Mouse (Mus musculus) cerebellum, adult 2 months (tissue): ENCODE results near the gene Unc5b. TPM values are rescaled to one million over a fixed set of nuclear protein-coding genes. Genes with fewer than 3 reads are reported as not detected.
A peak's percentile ranks its signal among the peaks of the same experiment; 100 is the strongest.

Source experiments
- DNase-seq, 2 experiments: peaks; one replicate each; pipeline ENCODE4 v3.0.0; 2021
- H3K27ac ChIP-seq: fragments of 200-500 bp; 2 replicates; pipeline ENCODE4 v1.5.1; 2012; ENCODE audit warnings: low read length, control low read depth, inconsistent platforms; ENCODE audit not compliant: insufficient read depth
- H3K27me3 ChIP-seq: fragments of 200-500 bp; 2 replicates; pipeline ENCODE4 v1.6.1; 2012; ENCODE audit warnings: inconsistent platforms, mild to moderate bottlenecking, low read length, moderate library complexity; ENCODE audit not compliant: control insufficient read depth, insufficient read depth
- H3K4me1 ChIP-seq: fragments of 200-500 bp; 2 replicates; pipeline ENCODE4 v1.6.1; 2011; ENCODE audit warnings: low read length; ENCODE audit not compliant: control insufficient read depth, insufficient read depth
- H3K4me3 ChIP-seq: fragments of 200-500 bp; replicated peaks from 2 replicates; pipeline ENCODE3; 2011; ENCODE audit warnings: mild to moderate bottlenecking, low read depth, low read length, control low read depth; ENCODE audit not compliant: insufficient read depth
- CTCF ChIP-seq: fragments of 200-500 bp; IDR thresholded peaks from 2 replicates; pipeline ENCODE4 v1.5.1; 2011; ENCODE audit warnings: low read depth, mild to moderate bottlenecking, control low read depth, low read length, moderate library complexity, borderline replicate concordance; ENCODE audit not compliant: insufficient read depth
- POLR2A ChIP-seq: fragments of 200-500 bp; IDR thresholded peaks from 2 replicates; pipeline ENCODE4 v1.6.1; 2011; ENCODE audit warnings: low read length, control low read depth, borderline replicate concordance; ENCODE audit not compliant: insufficient read depth
- WGBS: fragments of 180-500 bp; shearing (Covaris S2); methylation state at CpG from one replicate; pipeline ENCODE4 v1.1.7; 2018; 5-methylcytosine and 5-hydroxymethylcytosine counted together
- polyA plus RNA-seq: library from polyadenylated mRNA; depleted of rRNA; stranded (reverse); fragments of >200 nt; gene quantifications from 2 replicates; pipeline ENCODE4 v1.2.3, GENCODE M21; 2012

Unc5b gene
- polyA plus RNA-seq, 1 experiment = 44.8 TPM

GRCm38 (mm10) chr10:60794792-60795191, 36.6 kb downstream of the Unc5b start:
- H3K27ac ChIP-seq = no peak overlapping the region

DNA sequence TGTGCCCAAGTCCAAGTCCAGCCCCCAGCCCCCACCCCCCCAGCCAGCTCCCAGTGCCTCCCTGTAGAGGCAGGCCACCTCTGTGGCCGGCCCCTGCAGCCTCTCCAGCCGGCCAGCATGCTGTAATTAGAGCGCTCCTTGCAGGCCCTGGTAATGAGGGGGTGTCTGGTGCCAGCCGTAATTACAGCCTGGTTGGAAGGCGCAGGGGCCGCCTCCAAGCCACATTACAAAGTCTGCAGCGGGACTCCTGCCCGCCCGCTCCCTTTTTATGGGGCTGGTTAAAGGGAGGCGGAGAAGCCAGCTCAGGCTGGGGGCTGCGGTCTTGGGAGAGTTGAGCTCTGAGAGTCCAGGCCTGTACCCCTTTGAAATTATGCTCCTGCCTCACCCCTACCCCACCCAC, 37.0 kb downstream of the Unc5b start:
- Histone ChIP-seq H3K4me1 (peaks cover 70% of the 10 kb centered on the region), H3K27me3 (no peaks in the 10 kb centered on the region), H3K4me3 (no peak overlapping the region), H3K27ac (no peak overlapping the region)
- no peak for DNase-seq
- WGBS = 39% methylated on average over 11 of the region's 11 CpGs
- TF ChIP-seq POLR2A = no peak
- TF ChIP-seq CTCF = no peak

More at GRCm38 (mm10) chr10:60794792-60795191, 36.6 kb downstream of the Unc5b start:
- no peak overlapping the region for H3K4me3 ChIP-seq
- DNase-seq = no peak
- 59% methylated on average over 8 of the region's 8 CpGs for WGBS
- TF ChIP-seq CTCF (no peak), POLR2A (no peak)
- no peaks in the 10 kb centered on the region for H3K27me3 ChIP-seq
- H3K4me1 ChIP-seq = peaks cover 74% of the 10 kb centered on the region

DNA sequence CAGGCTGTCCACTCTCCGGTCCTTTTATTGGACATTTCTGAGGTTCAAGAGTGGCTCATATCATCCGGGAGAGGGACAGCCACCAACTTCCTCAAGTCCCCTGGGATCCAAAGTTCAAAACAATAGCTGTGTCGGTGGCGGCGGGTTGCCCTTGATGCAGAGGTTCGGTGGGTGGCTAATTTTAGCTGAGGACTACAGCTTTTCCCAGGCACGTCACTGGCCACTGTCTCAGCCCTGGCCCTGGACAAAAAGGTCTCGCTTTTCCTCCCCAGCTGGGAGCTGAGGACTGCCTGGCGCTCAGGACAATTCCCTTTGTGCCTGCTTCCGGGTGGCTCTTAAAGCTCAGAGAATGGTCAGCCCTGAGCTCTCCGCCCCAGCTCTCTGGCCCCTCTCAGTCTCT, 38.5 kb downstream of the Unc5b start:
- Histone ChIP-seq H3K27me3 (no peaks in the 10 kb centered on the region), H3K4me3 (no peak overlapping the region), H3K27ac (no peak overlapping the region), H3K4me1 (peaks cover 68% of the 10 kb centered on the region)
- no peak for DNase-seq
- 37% methylated on average over 11 of the region's 11 CpGs for WGBS
- TF ChIP-seq POLR2A (no peak), CTCF (no peak)

DNA sequence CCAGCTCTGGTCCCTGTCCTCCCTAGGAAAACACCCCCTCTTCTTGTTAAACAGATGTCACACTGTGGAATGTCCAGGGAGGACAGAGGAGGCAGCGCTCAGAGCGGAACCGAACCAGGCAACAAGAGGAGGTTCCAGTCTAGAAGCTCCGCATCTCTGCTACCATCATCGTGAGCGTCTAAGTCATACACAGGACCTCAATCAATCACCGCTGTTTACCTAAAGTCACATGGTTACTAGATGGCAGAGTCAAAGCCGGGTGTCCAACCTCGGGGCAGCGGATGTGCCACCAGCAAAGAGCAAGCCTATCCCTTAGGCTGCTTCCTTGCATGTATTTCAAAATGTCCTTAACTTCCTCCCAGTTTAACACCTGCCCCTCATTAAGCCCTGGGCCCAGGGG, 39.0 kb downstream of the Unc5b start:
- TF ChIP-seq POLR2A (no peak), CTCF (no peak)
- 53% methylated on average over 10 of the region's 10 CpGs for WGBS
- H3K27me3 ChIP-seq = no peaks in the 10 kb centered on the region
- no peak overlapping the region for H3K4me3 ChIP-seq
- no peak overlapping the region for H3K27ac ChIP-seq
- H3K4me1 ChIP-seq = peaks cover 70% of the 10 kb centered on the region
- no peak for DNase-seq

DNA sequence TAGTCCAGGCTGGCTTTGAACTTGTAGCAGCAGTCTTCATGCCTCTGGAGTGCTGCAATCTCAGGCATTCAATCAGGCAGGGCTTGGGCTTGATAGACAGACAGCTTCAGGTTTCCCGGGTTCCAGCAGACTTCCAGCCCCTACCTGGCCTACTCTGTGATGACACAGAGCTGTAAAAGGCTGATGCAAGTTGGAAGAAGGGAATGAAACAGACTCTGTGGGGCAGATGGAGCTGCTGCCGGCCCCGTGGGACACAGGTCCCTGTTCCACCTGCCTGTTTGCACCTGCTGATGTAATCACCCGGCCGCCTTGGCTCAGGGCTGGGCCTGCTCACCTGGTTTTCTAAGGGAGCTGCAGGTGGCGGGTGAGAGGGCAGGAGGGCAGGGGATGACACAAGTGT, 40.5 kb downstream of the Unc5b start:
- 33% methylated on average over 6 of the region's 6 CpGs for WGBS

GRCm38 (mm10) chr10:60787303-60788074, 43.9 kb downstream of the Unc5b start:
- TF ChIP-seq CTCF = no peak
- TF ChIP-seq POLR2A = no peak
- peaks cover 66% of the 10 kb centered on the region for H3K4me1 ChIP-seq
- H3K27me3 ChIP-seq = no peaks in the 10 kb centered on the region
- H3K27ac ChIP-seq = peak overlapping the region; percentile 43; the same call in 1 of the 2 replicates
- WGBS = 10% methylated on average over 16 of the region's 16 CpGs
- no peak overlapping the region for H3K4me3 ChIP-seq
- peak in 1 of 2 experiments; percentile 57 for DNase-seq

More for the DNA sequence above, 40.5 kb downstream of the Unc5b start:
- Histone ChIP-seq H3K27me3 (no peaks in the 10 kb centered on the region), H3K4me1 (peaks cover 70% of the 10 kb centered on the region), H3K4me3 (no peak overlapping the region), H3K27ac (no peak overlapping the region)
- DNase-seq = no peak
- no peak for TF ChIP-seq POLR2A
- TF ChIP-seq CTCF = no peak

DNA sequence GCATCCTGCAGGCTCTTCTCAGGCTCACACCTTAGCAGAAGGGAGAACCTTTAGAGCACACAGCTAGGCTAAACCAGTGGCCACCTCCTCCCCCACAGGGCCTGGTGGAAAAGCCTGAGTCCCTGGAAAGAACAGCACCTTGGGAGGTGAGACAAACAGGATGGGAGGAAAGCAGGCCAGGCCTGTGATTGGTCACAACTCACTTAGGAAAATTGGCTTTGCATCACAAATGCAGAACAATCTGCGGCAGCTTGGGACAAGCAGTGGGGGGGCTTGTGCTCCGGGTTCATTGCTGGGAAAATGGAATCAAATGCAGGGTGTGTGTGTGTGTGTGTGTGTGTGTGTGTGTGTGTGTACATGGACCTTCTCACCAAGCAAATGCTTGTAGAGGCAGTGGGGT, 47.8 kb downstream of the Unc5b start:
- Histone ChIP-seq H3K4me3 (no peak overlapping the region), H3K4me1 (peaks cover 60% of the 10 kb centered on the region), H3K27me3 (no peaks in the 10 kb centered on the region), H3K27ac (peak overlapping the region; percentile 24)
- TF ChIP-seq POLR2A = no peak
- no peak for TF ChIP-seq CTCF
- peak; percentile 56 to 75 for DNase-seq
- WGBS = 4% methylated on average over 2 of the region's 2 CpGs

GRCm38 (mm10) chr10:60779628-60780027, 51.8 kb downstream of the Unc5b start:
- Histone ChIP-seq H3K27ac (no peak overlapping the region), H3K4me3 (no peak overlapping the region), H3K4me1 (peaks cover 39% of the 10 kb centered on the region), H3K27me3 (no peaks in the 10 kb centered on the region)
- 7% methylated on average over 9 of the region's 9 CpGs for WGBS
- TF ChIP-seq CTCF (peak; percentile 92), POLR2A (no peak)
- peak; percentile 73 to 86 for DNase-seq
